ENCODE assay signal across 1 mouse cellular context in the genomic region with DNA sequence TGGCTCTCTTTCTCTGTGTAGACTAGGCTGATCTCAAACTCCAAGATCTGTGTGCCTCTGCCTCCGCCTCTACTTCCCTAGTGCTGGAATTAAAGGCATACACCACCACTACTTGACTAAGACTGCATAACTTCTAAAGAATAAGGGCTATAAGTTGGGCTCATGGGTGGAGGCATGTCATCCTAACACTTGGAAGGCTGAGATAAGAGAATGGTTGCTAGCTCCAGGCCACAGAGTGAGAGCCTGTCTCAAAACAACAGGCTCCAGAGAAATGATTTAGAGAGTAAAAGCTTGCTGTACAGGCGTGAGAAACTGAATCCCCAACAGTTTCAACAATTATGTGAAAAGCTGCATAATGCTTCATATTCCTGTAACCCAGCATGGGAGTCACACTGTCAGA.
TF ChIP-seq lines count a peak whose summit lies in the region.

No protein-coding gene starts in this region.

TF ChIP-seq in MEL, 35 proteins besides CTCF, POLR2A, EP300 and RAD21:
- TF ChIP-seq ELF1 (IDR thresholded peaks at IDR 0.05; ENCODE audit: low read depth, low read length) (no peak), JUND (IDR thresholded peaks at IDR 0.05; ENCODE audit: low read depth, low read length) (no peak), CHD1 (IDR thresholded peaks at IDR 0.05; ENCODE audit: low read depth, low read length) (no peak), USF2 (IDR thresholded peaks at IDR 0.05; ENCODE audit: borderline replicate concordance in 1 of 2, insufficient read depth in 1 of 2, low read depth in 1 of 2, low read length in 2 of 2) (no peak), TBP (IDR thresholded peaks at IDR 0.05; ENCODE audit: low read depth, low read length) (no peak), MYB (IDR thresholded peaks at IDR 0.05; ENCODE audit: low read depth, low read length) (no peak), GABPA (IDR thresholded peaks at IDR 0.05; ENCODE audit: low read depth, low read length) (no peak), NELFE (IDR thresholded peaks at IDR 0.05; ENCODE audit: low read depth, low read length) (no peak), MAFK (IDR thresholded peaks at IDR 0.05; ENCODE audit: borderline replicate concordance, low read depth, low read length) (no peak), UBTF (IDR thresholded peaks at IDR 0.05; ENCODE audit: borderline replicate concordance, insufficient read depth, low read depth, low read length) (no peak), SIN3A (IDR thresholded peaks at IDR 0.05; ENCODE audit: low read length) (0 out of 2 replicates have a peak, but pooled peaks have one; percentile 33), SMC3 (IDR thresholded peaks at IDR 0.05; ENCODE audit: low read depth, low read length) (no peak), E2F4 (IDR thresholded peaks at IDR 0.05; ENCODE audit: borderline replicate concordance, low read depth, low read length) (no peak), BHLHE40 (IDR thresholded peaks at IDR 0.05; ENCODE audit: borderline replicate concordance, low read depth, low read length) (no peak), NRF1 (IDR thresholded peaks at IDR 0.05; ENCODE audit: insufficient read depth, low read depth, low read length, poor library complexity, severe bottlenecking) (no peak), USF1 (IDR thresholded peaks at IDR 0.05; ENCODE audit: low read depth, low read length) (no peak), MYC (IDR thresholded peaks at IDR 0.05; ENCODE audit: low read depth, low read length) (no peak), MXI1 (IDR thresholded peaks at IDR 0.05; ENCODE audit: low read depth, low read length) (peak; percentile 36; the same call in 1 of the 2 replicates), CHD2 (IDR thresholded peaks at IDR 0.05; ENCODE audit: low read length) (no peak), RCOR1 (IDR thresholded peaks at IDR 0.05; ENCODE audit: low read depth, low read length) (no peak), ZKSCAN1 (IDR thresholded peaks at IDR 0.05; ENCODE audit: low read depth, low read length) (no peak), ZNF384 (IDR thresholded peaks at IDR 0.05; ENCODE audit: low read depth, low read length) (peak; percentile 67; the same call in 1 of the 2 replicates), ETS1 (IDR thresholded peaks at IDR 0.05; ENCODE audit: low read depth, low read length) (no peak), ZMIZ1 (IDR thresholded peaks at IDR 0.05; ENCODE audit: low read depth, low read length) (no peak), TAL1 (IDR thresholded peaks at IDR 0.05; ENCODE audit: low read length) (peak; percentile 30; the same call in 1 of the 2 replicates), ZC3H11A (IDR thresholded peaks at IDR 0.05; ENCODE audit: low read depth, low read length) (no peak), KAT2A (conservative IDR thresholded peaks at IDR 0.05; ENCODE audit: low read depth, low read length) (no peak), GATA1 (IDR thresholded peaks at IDR 0.05; ENCODE audit: low read depth, low read length) (peak; percentile 56), POLR2AphosphoS5 (IDR thresholded peaks at IDR 0.05; ENCODE audit: borderline replicate concordance, low read depth, low read length) (no peak), HCFC1 (IDR thresholded peaks at IDR 0.05; ENCODE audit: low read depth, low read length) (no peak), MAZ (IDR thresholded peaks at IDR 0.05; ENCODE audit: low read depth, low read length) (no peak), POLR2AphosphoS2 (IDR thresholded peaks at IDR 0.05; ENCODE audit: low read length) (no peak), TCF12 (IDR thresholded peaks at IDR 0.05; ENCODE audit: low read depth, low read length) (0 out of 2 replicates have a peak, but pooled peaks have one; percentile 26), MAX (IDR thresholded peaks at IDR 0.05; ENCODE audit: low read length) (no peak)
